In the genomic region with DNA sequence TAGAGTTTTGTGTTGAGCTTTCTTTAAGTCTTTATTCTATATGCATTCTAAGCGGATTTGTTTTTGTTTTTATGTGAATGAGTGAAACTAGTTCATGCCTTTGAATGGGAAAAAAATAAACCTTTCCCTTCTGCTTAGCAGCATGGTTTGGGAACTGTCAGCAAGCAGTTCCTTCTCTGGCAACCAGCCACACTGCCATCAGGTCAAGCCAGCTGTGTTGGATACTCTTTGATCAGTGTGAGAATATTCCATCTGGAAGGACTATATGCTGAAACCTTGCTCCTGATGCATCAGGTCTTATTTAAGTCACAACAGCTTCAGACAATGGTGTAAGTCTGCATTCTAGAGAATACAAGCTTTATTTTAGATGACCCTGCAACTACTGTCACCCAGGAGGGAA, we compare ENCODE assay signal across 17 mouse cellular contexts.
DNase-seq lines count a peak whose midpoint lies in the region; ATAC-seq and TF ChIP-seq lines count a peak whose summit lies in the region.
"Had no signal": no experiment of that assay in that cellular context is flagged by ENCODE, and none has a peak within 500 bp of the region (broad histone marks: within the 10 kb centered on the region; RNA-seq: fewer than 3 reads in every experiment).

No protein-coding gene starts in this region.

- no peak overlapping the region for H3K4me3 ChIP-seq in heart, embryonic 11.5 days (ENCODE audit: low read depth, low read length)
- H3K4me3 ChIP-seq in lung, embryonic 14.5 days (ENCODE audit: low read depth, low read length) = no peak overlapping the region
- no peak overlapping the region for H3K4me3 ChIP-seq in lung, adult 2 months (replicated peaks; ENCODE audit: extremely low read depth, low read depth, low read length)
- H3K4me3 ChIP-seq: embryonic facial prominence, embryonic 13.5 days; layer of hippocampus, adult 2 months; lung, embryonic 15.5 days; midbrain, embryonic 10.5 days had no signal

- H3K27ac ChIP-seq in heart, embryonic 11.5 days (ENCODE audit: low read depth, low read length) = no peak overlapping the region
- H3K27ac ChIP-seq in lung, embryonic 14.5 days (ENCODE audit: low read depth) = no peak overlapping the region
- H3K27ac ChIP-seq: embryonic facial prominence, embryonic 13.5 days; hindbrain, embryonic 14.5 days; layer of hippocampus, adult 2 months; lung, embryonic 15.5 days; midbrain, embryonic 10.5 days had no signal

- TF ChIP-seq CTCF in lung, embryonic 14.5 days (IDR thresholded peaks at IDR 0.05; ENCODE audit: low read depth) = no peak
- TF ChIP-seq CTCF in lung, adult 2 months (IDR thresholded peaks at IDR 0.05; ENCODE audit: insufficient read depth, low read length) = no peak

- ATAC-seq in heart, embryonic 11.5 days (replicated peaks; ENCODE audit: insufficient number of reproducible peaks, low FRiP score, low TSS enrichment) = no peak
- peak; percentile 63; the same call in 1 of the 2 replicates for ATAC-seq in lung, embryonic 14.5 days (ENCODE audit: insufficient read depth)

- DNase-seq in heart, postnatal 4 days = peak; percentile 9
- peak; percentile 81 for DNase-seq in lung, embryonic 14.5 days
- no peak for DNase-seq in lung, adult 2 months
- peak; percentile 55 for DNase-seq in cerebellum, adult 8-10 months
- peak; percentile 44 for DNase-seq in lung, postnatal 14 days
- no peak for DNase-seq in spleen, postnatal 14 days (ENCODE audit: low spot score in 2 of 2)
- DNase-seq in gastrocnemius, postnatal 36 days = no peak
- DNase-seq: adrenal gland, postnatal 36 days; kidney, adult 18-20 months; thymus, postnatal 36 days had no signal

- H3K4me1 ChIP-seq in heart, embryonic 11.5 days (ENCODE audit: control insufficient read depth, insufficient read depth, low read length) = no peaks in the 10 kb centered on the region
- peaks cover 5% of the 10 kb centered on the region; the same call in 1 of the 2 replicates for H3K4me1 ChIP-seq in lung, embryonic 14.5 days (ENCODE audit: insufficient read depth)
- H3K4me1 ChIP-seq in lung, adult 2 months (ENCODE audit: control insufficient read depth, insufficient read depth, low read length) = no peaks in the 10 kb centered on the region
- H3K4me1 ChIP-seq: embryonic facial prominence, embryonic 13.5 days; midbrain, embryonic 10.5 days had no signal

- H3K9ac ChIP-seq in heart, embryonic 11.5 days (ENCODE audit: low read depth, low read length) = no peak overlapping the region
- H3K9ac ChIP-seq in lung, embryonic 14.5 days = no peak overlapping the region
- H3K9ac ChIP-seq: embryonic facial prominence, embryonic 13.5 days; hindbrain, embryonic 14.5 days; lung, embryonic 15.5 days had no signal

- H3K27me3 ChIP-seq in heart, embryonic 11.5 days (ENCODE audit: control insufficient read depth, insufficient read depth, low read length) = no peaks in the 10 kb centered on the region
- no peaks in the 10 kb centered on the region for H3K27me3 ChIP-seq in lung, embryonic 14.5 days (ENCODE audit: insufficient read depth, low read length)
- H3K27me3 ChIP-seq: embryonic facial prominence, embryonic 13.5 days; lung, embryonic 15.5 days had no signal

- no peak overlapping the region for H3K4me2 ChIP-seq in heart, embryonic 11.5 days
- H3K4me2 ChIP-seq in lung, embryonic 14.5 days = no peak overlapping the region
- H3K4me2 ChIP-seq: embryonic facial prominence, embryonic 13.5 days; hindbrain, embryonic 14.5 days; lung, embryonic 15.5 days had no signal

- TF ChIP-seq POLR2A in lung, adult 2 months (IDR thresholded peaks at IDR 0.05; ENCODE audit: borderline replicate concordance, extremely low read depth, low read depth, low read length) = no peak

- H3K36me3 ChIP-seq in heart, embryonic 11.5 days (ENCODE audit: control insufficient read depth, insufficient read depth, low read length) = no peaks in the 10 kb centered on the region
- H3K36me3 ChIP-seq in lung, embryonic 14.5 days (ENCODE audit: insufficient read depth) = no peaks in the 10 kb centered on the region
- H3K36me3 ChIP-seq: embryonic facial prominence, embryonic 13.5 days; G1E; lung, embryonic 15.5 days; midbrain, embryonic 10.5 days had no signal

- no peaks in the 10 kb centered on the region for H3K9me3 ChIP-seq in heart, embryonic 11.5 days (replicated peaks; ENCODE audit: control insufficient read depth, low read length)
- H3K9me3 ChIP-seq in lung, embryonic 14.5 days (ENCODE audit: low read depth, low read length) = no peaks in the 10 kb centered on the region
- H3K9me3 ChIP-seq: embryonic facial prominence, embryonic 13.5 days; G1E; lung, embryonic 15.5 days; midbrain, embryonic 10.5 days had no signal

- WGBS in heart, embryonic 11.5 days (ENCODE audit: insufficient replicate concordance) = 41% methylated on average over 1 of the region's 1 CpGs
- WGBS in lung, embryonic 14.5 days = 30% methylated on average over 1 of the region's 1 CpGs
- WGBS in lung, adult 2 months = 40% methylated on average over 1 of the region's 1 CpGs

- intact Hi-C loops in gastrocnemius, postnatal 36 days (cut with DNase I) = no loop called here

Comparison
In these comparisons a context has a peak if more than half of its experiments do, and no peak if none do; other contexts are left out.
1. DNase-seq: peak in heart, postnatal 4 days (single experiment), lung, embryonic 14.5 days (single experiment), cerebellum, adult 8-10 months (single experiment) and lung, postnatal 14 days (single experiment); none in lung, adult 2 months (single experiment), spleen, postnatal 14 days (0 of 2) and gastrocnemius, postnatal 36 days (0 of 2).